Mouse (Mus musculus): ENCODE results near the gene Jaml. TPM values are rescaled to one million over a fixed set of nuclear protein-coding genes. Genes with fewer than 3 reads are reported as not detected.

Gene Jaml
- polyA plus RNA-seq, 1 experiment: not detected

- Histone ChIP-seq H3K4me1 (ENCODE audit: control insufficient read depth, insufficient read depth, low read length) (no peaks in the 10 kb centered on the region), H3K27ac (ENCODE audit: insufficient read depth, low read length) (no peak overlapping the region), H3K4me3 (ENCODE audit: insufficient read depth, low read length) (no peak overlapping the region)
- TF ChIP-seq CTCF (IDR thresholded peaks at IDR 0.05; ENCODE audit: borderline replicate concordance, insufficient read depth, low read length) (no peak), POLR2A (IDR thresholded peaks at IDR 0.05; ENCODE audit: low read depth, low read length) (no peak)
These were observed 12.2 kb upstream of the Jaml start for GRCm38 (mm10) chr9:45066735-45067134.

- no peak overlapping the region for H3K27ac ChIP-seq (ENCODE audit: insufficient read depth, low read length)
- no peak overlapping the region for H3K4me3 ChIP-seq (ENCODE audit: insufficient read depth, low read length)
- TF ChIP-seq POLR2A (IDR thresholded peaks at IDR 0.05; ENCODE audit: low read depth, low read length): no peak
- no peak for TF ChIP-seq CTCF (IDR thresholded peaks at IDR 0.05; ENCODE audit: borderline replicate concordance, insufficient read depth, low read length)
- H3K4me1 ChIP-seq (ENCODE audit: control insufficient read depth, insufficient read depth, low read length): no peaks in the 10 kb centered on the region
These were observed 7.2 kb upstream of the Jaml start for GRCm38 (mm10) chr9:45071800-45072199.

GRCm38 (mm10) chr9:45077859-45078258 lies 1.1 kb upstream of the Jaml start:
- Histone ChIP-seq H3K4me3 (ENCODE audit: insufficient read depth, low read length) (no peak overlapping the region), H3K27ac (ENCODE audit: insufficient read depth, low read length) (no peak overlapping the region), H3K4me1 (ENCODE audit: control insufficient read depth, insufficient read depth, low read length) (no peaks in the 10 kb centered on the region)
- TF ChIP-seq POLR2A (IDR thresholded peaks at IDR 0.05; ENCODE audit: low read depth, low read length) (no peak), CTCF (IDR thresholded peaks at IDR 0.05; ENCODE audit: borderline replicate concordance, insufficient read depth, low read length) (no peak)

- no peak overlapping the region for H3K27ac ChIP-seq (ENCODE audit: insufficient read depth, low read length)
- no peak for TF ChIP-seq POLR2A (IDR thresholded peaks at IDR 0.05; ENCODE audit: low read depth, low read length)
- TF ChIP-seq CTCF (IDR thresholded peaks at IDR 0.05; ENCODE audit: borderline replicate concordance, insufficient read depth, low read length): no peak
- no peaks in the 10 kb centered on the region for H3K4me1 ChIP-seq (ENCODE audit: control insufficient read depth, insufficient read depth, low read length)
- H3K4me3 ChIP-seq (ENCODE audit: insufficient read depth, low read length): no peak overlapping the region
These were observed 4.1 kb downstream of the Jaml start for GRCm38 (mm10) chr9:45083132-45083531.

- no peak overlapping the region for H3K27ac ChIP-seq (ENCODE audit: insufficient read depth, low read length)
- TF ChIP-seq POLR2A (IDR thresholded peaks at IDR 0.05; ENCODE audit: low read depth, low read length) (no peak), CTCF (IDR thresholded peaks at IDR 0.05; ENCODE audit: borderline replicate concordance, insufficient read depth, low read length) (no peak)
- no peak overlapping the region for H3K4me3 ChIP-seq (ENCODE audit: insufficient read depth, low read length)
- no peaks in the 10 kb centered on the region for H3K4me1 ChIP-seq (ENCODE audit: control insufficient read depth, insufficient read depth, low read length)
These were observed 5.6 kb downstream of the Jaml start for GRCm38 (mm10) chr9:45084556-45084955.

GRCm38 (mm10) chr9:45085741-45086690 lies 7.0 kb downstream of the Jaml start:
- H3K27ac ChIP-seq (ENCODE audit: insufficient read depth, low read length): no peak overlapping the region
- no peak overlapping the region for H3K4me3 ChIP-seq (ENCODE audit: insufficient read depth, low read length)
- no peaks in the 10 kb centered on the region for H3K4me1 ChIP-seq (ENCODE audit: control insufficient read depth, insufficient read depth, low read length)
- no peak for TF ChIP-seq CTCF (IDR thresholded peaks at IDR 0.05; ENCODE audit: borderline replicate concordance, insufficient read depth, low read length)
- no peak for TF ChIP-seq POLR2A (IDR thresholded peaks at IDR 0.05; ENCODE audit: low read depth, low read length)

- TF ChIP-seq POLR2A (IDR thresholded peaks at IDR 0.05; ENCODE audit: low read depth, low read length) (no peak), CTCF (IDR thresholded peaks at IDR 0.05; ENCODE audit: borderline replicate concordance, insufficient read depth, low read length) (no peak)
- no peak overlapping the region for H3K27ac ChIP-seq (ENCODE audit: insufficient read depth, low read length)
- no peak overlapping the region for H3K4me3 ChIP-seq (ENCODE audit: insufficient read depth, low read length)
- no peaks in the 10 kb centered on the region for H3K4me1 ChIP-seq (ENCODE audit: control insufficient read depth, insufficient read depth, low read length)
These were observed 9.1 kb downstream of the Jaml start for GRCm38 (mm10) chr9:45088040-45088439.

- TF ChIP-seq POLR2A (IDR thresholded peaks at IDR 0.05; ENCODE audit: low read depth, low read length) (no peak), CTCF (IDR thresholded peaks at IDR 0.05; ENCODE audit: borderline replicate concordance, insufficient read depth, low read length) (no peak)
- Histone ChIP-seq H3K27ac (ENCODE audit: insufficient read depth, low read length) (no peak overlapping the region), H3K4me3 (ENCODE audit: insufficient read depth, low read length) (no peak overlapping the region), H3K4me1 (ENCODE audit: control insufficient read depth, insufficient read depth, low read length) (no peaks in the 10 kb centered on the region)
These were observed 11.8 kb downstream of the Jaml start for GRCm38 (mm10) chr9:45090811-45091210.

- Histone ChIP-seq H3K4me1 (ENCODE audit: control insufficient read depth, insufficient read depth, low read length) (no peaks in the 10 kb centered on the region), H3K27ac (ENCODE audit: insufficient read depth, low read length) (no peak overlapping the region), H3K4me3 (ENCODE audit: insufficient read depth, low read length) (no peak overlapping the region)
- TF ChIP-seq CTCF (IDR thresholded peaks at IDR 0.05; ENCODE audit: borderline replicate concordance, insufficient read depth, low read length): no peak
- no peak for TF ChIP-seq POLR2A (IDR thresholded peaks at IDR 0.05; ENCODE audit: low read depth, low read length)
These were observed 13.7 kb downstream of the Jaml start for GRCm38 (mm10) chr9:45092641-45093040.

All from embryonic fibroblast, embryonic 13.5 days (primary cell).